Mouse (Mus musculus): ENCODE measurements around the gene Gapvd1. TPM values are rescaled to one million over a fixed set of nuclear protein-coding genes. Genes with fewer than 3 reads are reported as not detected.

Gene Gapvd1
- polyA plus RNA-seq, 1 experiment = 28.3 TPM

- no peaks in the 10 kb centered on the region for H3K79me2 ChIP-seq (ENCODE audit: control insufficient read depth, insufficient read depth)
- H3K27me3 ChIP-seq (ENCODE audit: control insufficient read depth, insufficient read depth, insufficient read length) = no peaks in the 10 kb centered on the region
- no peak overlapping the region for H3ac ChIP-seq (ENCODE audit: control insufficient read depth, insufficient read length)
- no peak for TF ChIP-seq REST (IDR thresholded peaks at IDR 0.05; ENCODE audit: insufficient read depth, insufficient read length)
- TF ChIP-seq USF1 (IDR thresholded peaks at IDR 0.05; ENCODE audit: low read depth) = peak; percentile 26
- no peak overlapping the region for H3K4me3 ChIP-seq
- H3K4me2 ChIP-seq (ENCODE audit: low read depth) = peak overlapping the region; percentile 70
- no peaks in the 10 kb centered on the region for H3K36me3 ChIP-seq (ENCODE audit: control insufficient read depth, insufficient read depth)
Observed at GRCm38 (mm10) chr2:34646541-34646865, 108.5 kb downstream of the Gapvd1 start.

DNA sequence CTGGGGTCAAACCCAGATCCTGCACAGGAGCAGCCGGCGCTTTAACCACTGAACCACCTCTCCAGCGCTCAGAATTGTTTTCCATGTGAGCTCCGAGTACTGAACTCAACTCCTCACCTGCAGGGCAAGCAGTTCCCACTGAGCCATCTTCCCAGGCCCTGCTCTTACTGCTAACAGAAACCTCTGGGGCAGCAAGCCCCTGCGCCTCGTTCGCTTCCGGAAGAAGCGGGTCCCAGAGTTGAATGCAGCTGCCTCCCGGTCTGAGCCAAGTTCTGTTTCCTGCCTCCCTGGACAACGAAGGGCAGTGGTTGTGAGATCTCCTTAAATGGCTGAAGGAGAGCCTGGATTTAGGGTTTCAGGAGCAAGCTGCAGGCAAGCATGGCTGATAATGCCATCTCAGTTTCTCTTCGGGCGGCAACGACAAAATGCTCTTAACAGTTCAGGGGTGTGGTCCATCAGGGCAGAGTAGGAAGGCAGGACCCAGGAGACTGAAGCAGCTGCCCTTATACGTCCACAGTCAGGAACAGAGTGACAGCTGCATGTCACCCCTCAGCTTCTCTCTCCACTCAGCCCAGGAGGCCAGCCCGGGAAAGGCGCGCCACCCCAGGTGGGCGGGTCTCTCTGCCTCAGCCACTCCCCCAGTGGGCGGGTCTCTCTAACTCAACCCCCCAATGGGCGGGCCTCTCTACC, 109.0 kb downstream of the Gapvd1 start:
- H3ac ChIP-seq (ENCODE audit: control insufficient read depth, insufficient read length) = no peak overlapping the region
- H3K27me3 ChIP-seq (ENCODE audit: control insufficient read depth, insufficient read depth, insufficient read length) = no peaks in the 10 kb centered on the region
- H3K4me2 ChIP-seq (ENCODE audit: low read depth) = peak overlapping the region; percentile 70
- TF ChIP-seq CEBPB (IDR thresholded peaks at IDR 0.05; ENCODE audit: insufficient read depth, poor library complexity, severe bottlenecking) (no peak), POLR2AphosphoS2 (IDR thresholded peaks at IDR 0.05; ENCODE audit: insufficient read length, low read depth) (no peak), E2F4 (IDR thresholded peaks at IDR 0.05; ENCODE audit: insufficient read depth) (no peak), REST (IDR thresholded peaks at IDR 0.05; ENCODE audit: insufficient read depth, insufficient read length) (no peak), TCF12 (IDR thresholded peaks at IDR 0.05; ENCODE audit: insufficient read depth, poor library complexity, severe bottlenecking) (no peak), MYOD1 (IDR thresholded peaks at IDR 0.05; ENCODE audit: control insufficient read depth in 1 of 3, insufficient read length in 2 of 3, low read depth in 2 of 3) (peak in 2 of 3 experiments; percentile 86 to 96), MYOG (IDR thresholded peaks at IDR 0.05; ENCODE audit: control insufficient read depth in 1 of 3, insufficient read depth in 1 of 3, insufficient read length in 2 of 3, low read depth in 2 of 3) (peak in 1 of 3 experiments; percentile 86), MAX (IDR thresholded peaks at IDR 0.05; ENCODE audit: low read depth) (no peak), USF1 (IDR thresholded peaks at IDR 0.05; ENCODE audit: low read depth) (no peak), SRF (IDR thresholded peaks at IDR 0.05; ENCODE audit: control insufficient read depth, insufficient read length, low read depth) (peak; percentile 45), TCF3 (IDR thresholded peaks at IDR 0.05; ENCODE audit: insufficient read length, low read depth) (peak; percentile 30), POLR2A (IDR thresholded peaks at IDR 0.05; ENCODE audit: insufficient read length, low read depth) (no peak)
- no peaks in the 10 kb centered on the region for H3K36me3 ChIP-seq (ENCODE audit: control insufficient read depth, insufficient read depth)
- H3K79me2 ChIP-seq (ENCODE audit: control insufficient read depth, insufficient read depth) = no peaks in the 10 kb centered on the region
- no peak overlapping the region for H3K4me3 ChIP-seq

- no peaks in the 10 kb centered on the region for H3K36me3 ChIP-seq (ENCODE audit: control insufficient read depth, insufficient read depth)
- H3K4me2 ChIP-seq (ENCODE audit: low read depth) = no peak overlapping the region
- H3ac ChIP-seq (ENCODE audit: control insufficient read depth, insufficient read length) = no peak overlapping the region
- H3K4me3 ChIP-seq = no peak overlapping the region
- TF ChIP-seq E2F4 (IDR thresholded peaks at IDR 0.05; ENCODE audit: insufficient read depth) (no peak), MYOD1 (IDR thresholded peaks at IDR 0.05; ENCODE audit: control insufficient read depth in 1 of 3, insufficient read length in 2 of 3, low read depth in 2 of 3) (no peak), REST (IDR thresholded peaks at IDR 0.05; ENCODE audit: insufficient read depth, insufficient read length) (no peak)
- no peaks in the 10 kb centered on the region for H3K27me3 ChIP-seq (ENCODE audit: control insufficient read depth, insufficient read depth, insufficient read length)
- no peaks in the 10 kb centered on the region for H3K79me2 ChIP-seq (ENCODE audit: control insufficient read depth, insufficient read depth)
Observed at GRCm38 (mm10) chr2:34644571-34645526, 110.2 kb downstream of the Gapvd1 start.

- H3K4me2 ChIP-seq (ENCODE audit: low read depth) = no peak overlapping the region
- H3K79me2 ChIP-seq (ENCODE audit: control insufficient read depth, insufficient read depth) = no peaks in the 10 kb centered on the region
- no peak overlapping the region for H3K4me3 ChIP-seq
- no peak overlapping the region for H3ac ChIP-seq (ENCODE audit: control insufficient read depth, insufficient read length)
- TF ChIP-seq SRF (IDR thresholded peaks at IDR 0.05; ENCODE audit: control insufficient read depth, insufficient read length, low read depth) (no peak), CEBPB (IDR thresholded peaks at IDR 0.05; ENCODE audit: insufficient read depth, poor library complexity, severe bottlenecking) (no peak), MYOD1 (IDR thresholded peaks at IDR 0.05; ENCODE audit: control insufficient read depth in 1 of 3, insufficient read length in 2 of 3, low read depth in 2 of 3) (no peak), E2F4 (IDR thresholded peaks at IDR 0.05; ENCODE audit: insufficient read depth) (no peak), POLR2AphosphoS2 (IDR thresholded peaks at IDR 0.05; ENCODE audit: insufficient read length, low read depth) (no peak), USF1 (IDR thresholded peaks at IDR 0.05; ENCODE audit: low read depth) (no peak), MYOG (IDR thresholded peaks at IDR 0.05; ENCODE audit: control insufficient read depth in 1 of 3, insufficient read depth in 1 of 3, insufficient read length in 2 of 3, low read depth in 2 of 3) (no peak), MAX (IDR thresholded peaks at IDR 0.05; ENCODE audit: low read depth) (no peak), TCF12 (IDR thresholded peaks at IDR 0.05; ENCODE audit: insufficient read depth, poor library complexity, severe bottlenecking) (no peak), POLR2A (IDR thresholded peaks at IDR 0.05; ENCODE audit: insufficient read length, low read depth) (no peak), REST (IDR thresholded peaks at IDR 0.05; ENCODE audit: insufficient read depth, insufficient read length) (no peak), TCF3 (IDR thresholded peaks at IDR 0.05; ENCODE audit: insufficient read length, low read depth) (no peak)
- no peaks in the 10 kb centered on the region for H3K36me3 ChIP-seq (ENCODE audit: control insufficient read depth, insufficient read depth)
- no peaks in the 10 kb centered on the region for H3K27me3 ChIP-seq (ENCODE audit: control insufficient read depth, insufficient read depth, insufficient read length)
Observed at GRCm38 (mm10) chr2:34642351-34642750, 112.7 kb downstream of the Gapvd1 start.

- Histone ChIP-seq H3K79me2 (ENCODE audit: control insufficient read depth, insufficient read depth) (no peaks in the 10 kb centered on the region), H3K36me3 (ENCODE audit: control insufficient read depth, insufficient read depth) (no peaks in the 10 kb centered on the region), H3K4me3 (no peak overlapping the region), H3ac (ENCODE audit: control insufficient read depth, insufficient read length) (no peak overlapping the region), H3K27me3 (ENCODE audit: control insufficient read depth, insufficient read depth, insufficient read length) (no peaks in the 10 kb centered on the region), H3K4me2 (ENCODE audit: low read depth) (peak overlapping the region; percentile 95)
- no peak for TF ChIP-seq USF1 (IDR thresholded peaks at IDR 0.05; ENCODE audit: low read depth)
- TF ChIP-seq CEBPB (IDR thresholded peaks at IDR 0.05; ENCODE audit: insufficient read depth, poor library complexity, severe bottlenecking) = no peak
- no peak for TF ChIP-seq SRF (IDR thresholded peaks at IDR 0.05; ENCODE audit: control insufficient read depth, insufficient read length, low read depth)
- no peak for TF ChIP-seq TCF12 (IDR thresholded peaks at IDR 0.05; ENCODE audit: insufficient read depth, poor library complexity, severe bottlenecking)
- no peak for TF ChIP-seq POLR2AphosphoS2 (IDR thresholded peaks at IDR 0.05; ENCODE audit: insufficient read length, low read depth)
- no peak for TF ChIP-seq REST (IDR thresholded peaks at IDR 0.05; ENCODE audit: insufficient read depth, insufficient read length)
- no peak for TF ChIP-seq TCF3 (IDR thresholded peaks at IDR 0.05; ENCODE audit: insufficient read length, low read depth)
- no peak for TF ChIP-seq MYOG (IDR thresholded peaks at IDR 0.05; ENCODE audit: control insufficient read depth in 1 of 3, insufficient read depth in 1 of 3, insufficient read length in 2 of 3, low read depth in 2 of 3)
- no peak for TF ChIP-seq MYOD1 (IDR thresholded peaks at IDR 0.05; ENCODE audit: control insufficient read depth in 1 of 3, insufficient read length in 2 of 3, low read depth in 2 of 3)
- TF ChIP-seq MAX (IDR thresholded peaks at IDR 0.05; ENCODE audit: low read depth) = no peak
Observed at GRCm38 (mm10) chr2:34639725-34640124, 115.3 kb downstream of the Gapvd1 start.

Data from myocyte (in vitro differentiated cells).